Mouse (Mus musculus) heart, postnatal 0 days (tissue): ENCODE measurements around the gene Brwd1.

ENCODE experiments used
- CTCF ChIP-seq: IDR thresholded peaks from 2 replicates; pipeline ENCODE4 v1.5.1; 2016; ENCODE audit warnings: antibody characterized with exemption, control low read depth, low read depth
- EP300 ChIP-seq: IDR thresholded peaks from 2 replicates; pipeline ENCODE4 v1.6.1; 2016; ENCODE audit warnings: antibody characterized with exemption, low read depth

DNA sequence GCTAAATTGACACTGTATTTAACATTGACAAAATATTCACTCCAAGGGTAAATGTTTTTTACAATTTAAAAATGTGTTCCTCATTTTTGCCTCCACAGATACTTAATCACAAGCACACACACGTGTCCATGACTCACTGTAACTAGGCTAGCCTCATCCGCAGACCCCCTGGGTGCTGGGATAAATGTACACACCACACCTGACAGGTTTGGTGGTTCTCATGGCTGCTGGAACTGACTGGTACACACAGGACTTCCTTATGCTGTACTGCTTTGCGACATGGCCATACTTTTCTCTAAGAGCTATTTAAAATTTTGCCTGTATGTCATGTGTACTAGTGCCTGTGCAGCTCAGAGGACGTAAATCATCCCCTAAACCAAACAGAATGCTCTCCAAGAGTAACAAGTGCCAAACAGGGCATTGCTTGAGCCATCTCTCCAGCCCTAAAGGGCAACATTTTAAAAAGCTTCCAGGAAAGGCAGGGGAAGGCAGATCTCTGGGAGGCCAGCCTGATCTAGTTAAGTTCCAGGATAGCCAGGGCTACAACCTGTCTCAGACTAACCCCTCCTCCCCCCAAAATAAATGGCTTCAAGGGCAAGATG lies 37.8 kb upstream of the Brwd1 start:
- no peak for TF ChIP-seq CTCF
- no peak for TF ChIP-seq EP300
